Mouse (Mus musculus) megakaryocyte, embryonic 14.5 days (primary cell): Measurements from ENCODE around the gene Phykpl.

Experiments
- FLI1 ChIP-seq: IDR thresholded peaks from 2 replicates; pipeline ENCODE4 v1.6.1; 2012; ENCODE audit warnings: low read length, inconsistent platforms, mixed read lengths
- GATA1 ChIP-seq: IDR thresholded peaks from 3 replicates; pipeline ENCODE4 v1.6.1; 2012; ENCODE audit warnings: mixed read lengths, low read length, inconsistent platforms, borderline replicate concordance

- TF ChIP-seq GATA1 (no peak), FLI1 (no peak)
These were observed 56.2 kb downstream of the Phykpl start for GRCm38 (mm10) chr11:51640748-51641147.
